Mouse (Mus musculus) forebrain, embryonic 11.5 days (tissue): ENCODE results near the gene Grin3b. TPM values are rescaled to one million over a fixed set of nuclear protein-coding genes. Genes with fewer than 3 reads are reported as not detected.

ENCODE experiments used
- ATAC-seq: fragments of 200-750 bp; cut with Nextera tagmentation; replicated peaks from 2 replicates; pipeline ENCODE4 v1.8.0; 2017; ENCODE audit warnings: moderate TSS enrichment; ENCODE audit not compliant: low FRiP score
- DNase-seq: peaks from one replicate; pipeline ENCODE4 v3.0.0-alpha.2; 2017; ENCODE audit warnings: low spot score
- H3K27ac ChIP-seq: fragments of 300-500 bp; sonication (generic); 2 replicates; pipeline ENCODE4 v1.5.1; 2014; ENCODE audit warnings: low read depth, low read length
- H3K27me3 ChIP-seq: fragments of 300-500 bp; sonication (generic); 2 replicates; pipeline ENCODE4 v1.6.1; 2014; ENCODE audit warnings: mild to moderate bottlenecking, low read length, mixed read lengths; ENCODE audit not compliant: control insufficient read depth, insufficient read depth
- H3K36me3 ChIP-seq: fragments of 300-500 bp; sonication (generic); 2 replicates; pipeline ENCODE4 v1.6.1; 2014; ENCODE audit warnings: mild to moderate bottlenecking, low read length, moderate library complexity, mixed read lengths; ENCODE audit not compliant: control insufficient read depth, insufficient read depth
- H3K4me1 ChIP-seq: fragments of 300-500 bp; sonication (generic); replicated peaks from 2 replicates; pipeline ENCODE4 v1.6.1; 2014; ENCODE audit warnings: low read length, mixed read lengths; ENCODE audit not compliant: control insufficient read depth, insufficient read depth
- H3K4me2 ChIP-seq: fragments of 300-500 bp; sonication (generic); 2 replicates; pipeline ENCODE4 v1.6.1; 2014; ENCODE audit warnings: low read depth, mild to moderate bottlenecking, low read length, moderate library complexity, mixed read lengths; ENCODE audit not compliant: severe bottlenecking
- H3K4me3 ChIP-seq: fragments of 300-500 bp; sonication (generic); 2 replicates; pipeline ENCODE4 v1.5.1; 2014; ENCODE audit warnings: low read depth, low read length
- H3K9ac ChIP-seq: fragments of 300-500 bp; sonication (generic); 2 replicates; pipeline ENCODE4 v1.6.1; 2014; ENCODE audit warnings: low read length
- H3K9me3 ChIP-seq: fragments of 300-500 bp; sonication (generic); 2 replicates; pipeline ENCODE4 v1.6.1; 2016; ENCODE audit warnings: low read length, mixed read lengths; ENCODE audit not compliant: control insufficient read depth
- WGBS: fragments of 180-500 bp; shearing (Covaris S2); extraction: QIAGEN DNeasy Blood & Tissue Kit; methylation state at CpG from one replicate; pipeline ENCODE4 v1.1.7; 2014; 5-methylcytosine and 5-hydroxymethylcytosine counted together
- polyA plus RNA-seq: library from polyadenylated mRNA; unstranded; fragments of >200 nt; fragmentation: Nextera tagmentation; extraction: Ambion mirVana; gene quantifications from 2 replicates; pipeline ENCODE4 v1.2.1, GENCODE M21; 2014

Gene Grin3b
- 0.29 and 0.33 TPM in 2 replicates for polyA plus RNA-seq

DNA sequence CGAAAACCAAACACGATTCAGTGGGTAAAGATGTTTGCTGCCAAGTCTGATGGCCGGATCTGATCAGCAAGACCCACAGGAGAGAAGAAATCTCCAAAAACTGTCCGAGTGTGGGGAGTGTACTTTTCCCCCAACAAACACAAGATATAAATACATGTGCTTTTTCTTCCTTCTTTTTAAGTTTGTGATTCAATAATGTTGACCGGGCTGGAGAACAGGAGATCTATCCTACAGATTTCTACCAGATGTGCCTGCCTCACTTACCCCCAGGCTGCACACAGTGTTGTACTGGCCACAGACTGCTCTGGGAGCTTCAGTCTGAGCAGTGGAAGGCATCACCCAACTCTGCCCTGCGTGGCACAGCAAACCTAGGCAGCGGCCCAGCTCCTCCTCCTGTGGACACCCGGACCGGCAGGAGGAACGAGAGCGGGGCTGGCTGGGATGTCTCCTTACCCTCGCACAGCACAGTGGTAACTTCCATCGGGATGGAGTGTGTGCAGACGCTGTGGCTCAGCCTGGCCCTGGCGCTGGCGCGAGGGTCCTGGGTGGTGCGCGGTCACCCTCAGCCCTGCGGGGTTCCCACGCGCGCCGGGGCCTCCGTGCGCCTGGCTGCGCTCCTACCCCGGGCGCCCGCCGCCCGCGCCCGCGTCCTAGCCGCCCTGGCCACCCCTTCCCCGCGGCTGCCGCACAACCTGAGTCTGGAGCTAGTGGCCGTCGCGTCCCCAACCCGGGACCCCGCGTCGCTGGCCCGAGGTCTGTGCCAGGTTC, at the start of gene Grin3b:
Gene Grin3b, plus strand, starts transcription at position 301 of the 768 bp plus-strand sequence.
- no peaks in the 10 kb centered on the region for H3K9me3 ChIP-seq
- WGBS: 8% methylated on average over 47 of the region's 47 CpGs
- peak within 1 kb of the TSS; percentile 39; the same call in 1 of the 2 replicates for H3K9ac ChIP-seq
- H3K4me3 ChIP-seq: peak within 1 kb of the TSS; percentile 29
- peaks cover 8% of the 10 kb centered on the region for H3K4me1 ChIP-seq
- ATAC-seq (no peak; the same call in 1 of the 2 replicates), DNase-seq (no peak)
- H3K27me3 ChIP-seq: peaks cover 20% of the 10 kb centered on the region
- H3K4me2 ChIP-seq: peak within 1 kb of the TSS; percentile 53
- H3K27ac ChIP-seq: no peak within 1 kb of the TSS
- H3K36me3 ChIP-seq: peaks cover 3% of the 10 kb centered on the region; the same call in 1 of the 2 replicates

DNA sequence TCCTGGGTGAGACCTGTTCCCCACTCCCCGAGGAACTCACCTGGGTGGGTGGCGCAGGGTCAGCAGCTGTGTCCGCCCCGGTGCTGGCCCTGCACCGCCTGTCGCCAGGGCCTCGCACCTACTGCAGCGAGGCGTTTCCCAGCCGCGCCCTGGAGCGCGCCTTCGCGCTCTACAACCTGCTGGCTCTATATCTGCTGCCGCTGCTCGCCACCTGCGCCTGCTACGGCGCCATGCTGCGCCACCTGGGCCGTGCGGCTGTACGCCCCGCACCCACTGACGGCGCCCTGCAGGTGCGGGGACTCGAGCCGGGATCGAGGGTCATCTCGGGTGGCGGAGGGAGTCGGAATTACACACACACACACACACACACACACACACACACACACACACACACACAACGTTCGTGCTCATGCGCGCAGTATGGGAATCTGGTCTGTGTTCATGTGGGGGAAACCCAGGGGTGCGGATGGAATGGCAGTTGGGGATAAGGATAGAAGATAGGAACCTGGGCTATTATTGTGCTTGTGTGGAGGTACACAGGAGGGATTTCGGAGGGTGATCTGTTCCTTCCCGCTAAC, 49.5 kb upstream of the Grin3b start, which contains the start of gene R3hdm4:
Gene R3hdm4, minus strand, starts transcription at position 251 of the 578 bp plus-strand sequence.
- Histone ChIP-seq H3K27me3 (peaks cover 65% of the 10 kb centered on the region), H3K9me3 (no peaks in the 10 kb centered on the region), H3K27ac (no peak within 1 kb of the TSS), H3K36me3 (no peaks in the 10 kb centered on the region), H3K4me3 (peak within 1 kb of the TSS; percentile 17; the same call in 1 of the 2 replicates), H3K4me1 (peaks cover 14% of the 10 kb centered on the region; the same call in 1 of the 2 replicates), H3K9ac (no peak within 1 kb of the TSS), H3K4me2 (peak within 1 kb of the TSS; percentile 21; the same call in 1 of the 2 replicates)
- DNase-seq (no peak), ATAC-seq (no peak)
- WGBS: 4% methylated on average over 41 of the region's 41 CpGs

DNA sequence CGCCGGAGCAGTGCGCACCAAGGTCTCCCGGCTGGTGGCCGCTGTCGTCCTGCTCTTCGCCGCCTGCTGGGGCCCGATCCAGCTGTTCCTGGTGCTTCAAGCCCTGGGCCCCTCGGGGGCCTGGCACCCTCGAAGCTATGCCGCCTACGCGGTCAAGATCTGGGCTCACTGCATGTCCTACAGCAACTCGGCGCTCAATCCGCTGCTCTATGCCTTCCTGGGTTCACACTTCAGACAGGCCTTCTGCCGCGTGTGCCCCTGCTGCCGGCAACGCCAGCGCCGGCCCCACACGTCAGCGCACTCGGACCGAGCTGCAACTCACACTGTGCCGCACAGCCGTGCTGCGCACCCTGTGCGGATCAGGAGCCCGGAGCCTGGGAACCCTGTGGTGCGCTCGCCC, 48.9 kb upstream of the Grin3b start:
- ATAC-seq (no peak), DNase-seq (no peak)
- peak overlapping the region; percentile 21; the same call in 1 of the 2 replicates for H3K4me2 ChIP-seq
- H3K4me1 ChIP-seq: peaks cover 14% of the 10 kb centered on the region; the same call in 1 of the 2 replicates
- H3K36me3 ChIP-seq: no peaks in the 10 kb centered on the region
- H3K4me3 ChIP-seq: peak overlapping the region; percentile 17; the same call in 1 of the 2 replicates
- H3K27me3 ChIP-seq: peaks cover 65% of the 10 kb centered on the region
- no peak overlapping the region for H3K9ac ChIP-seq
- H3K9me3 ChIP-seq: no peaks in the 10 kb centered on the region
- no peak overlapping the region for H3K27ac ChIP-seq
- 1% methylated on average over 34 of the region's 34 CpGs for WGBS

DNA sequence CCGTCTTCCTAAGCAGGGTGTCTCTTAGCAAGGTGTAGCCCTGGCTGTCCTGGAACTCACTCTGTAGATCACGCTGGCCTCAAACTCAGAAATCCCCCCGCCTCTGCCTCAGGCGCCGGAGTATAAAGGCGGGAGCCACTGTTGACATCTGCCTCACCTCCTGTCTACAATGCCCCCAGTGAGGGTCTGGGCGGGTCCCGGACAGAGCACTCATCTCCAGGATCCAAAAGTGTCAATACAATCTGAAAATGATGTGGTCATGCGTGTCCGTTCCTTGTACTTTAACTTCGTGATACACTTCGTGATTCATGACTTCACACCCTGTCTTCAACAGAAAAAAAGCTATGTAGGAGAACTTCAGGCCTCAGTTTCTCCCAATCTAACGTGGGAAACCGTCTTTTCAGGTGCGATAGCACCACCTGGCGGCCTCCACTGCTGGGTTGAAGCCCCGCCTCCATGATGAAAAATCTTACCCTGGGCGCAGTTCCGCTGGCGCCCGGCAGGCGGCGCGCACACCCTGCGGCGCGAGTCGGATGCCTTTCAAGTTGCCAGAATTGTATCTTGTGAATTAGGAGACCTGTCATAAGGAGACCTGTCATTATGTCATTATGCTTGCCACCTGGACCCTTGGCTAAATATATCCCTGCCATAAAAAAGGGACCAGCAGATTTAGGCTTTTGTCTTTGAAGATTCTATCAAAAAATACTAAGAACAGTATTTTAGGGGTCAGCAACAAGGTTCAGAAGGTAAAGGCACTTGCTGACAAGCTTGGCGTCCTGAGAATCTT, 45.3 kb upstream of the Grin3b start:
- peaks cover 11% of the 10 kb centered on the region for H3K4me1 ChIP-seq
- no peak overlapping the region for H3K9ac ChIP-seq
- H3K4me3 ChIP-seq: no peak overlapping the region
- ATAC-seq (0 out of 2 replicates have a peak, but pooled peaks have one; percentile 6), DNase-seq (peak; percentile 95)
- H3K9me3 ChIP-seq: no peaks in the 10 kb centered on the region
- H3K27ac ChIP-seq: no peak overlapping the region
- H3K27me3 ChIP-seq: peaks cover 34% of the 10 kb centered on the region
- no peak overlapping the region for H3K4me2 ChIP-seq
- 13% methylated on average over 29 of the region's 29 CpGs for WGBS
- H3K36me3 ChIP-seq: no peaks in the 10 kb centered on the region

DNA sequence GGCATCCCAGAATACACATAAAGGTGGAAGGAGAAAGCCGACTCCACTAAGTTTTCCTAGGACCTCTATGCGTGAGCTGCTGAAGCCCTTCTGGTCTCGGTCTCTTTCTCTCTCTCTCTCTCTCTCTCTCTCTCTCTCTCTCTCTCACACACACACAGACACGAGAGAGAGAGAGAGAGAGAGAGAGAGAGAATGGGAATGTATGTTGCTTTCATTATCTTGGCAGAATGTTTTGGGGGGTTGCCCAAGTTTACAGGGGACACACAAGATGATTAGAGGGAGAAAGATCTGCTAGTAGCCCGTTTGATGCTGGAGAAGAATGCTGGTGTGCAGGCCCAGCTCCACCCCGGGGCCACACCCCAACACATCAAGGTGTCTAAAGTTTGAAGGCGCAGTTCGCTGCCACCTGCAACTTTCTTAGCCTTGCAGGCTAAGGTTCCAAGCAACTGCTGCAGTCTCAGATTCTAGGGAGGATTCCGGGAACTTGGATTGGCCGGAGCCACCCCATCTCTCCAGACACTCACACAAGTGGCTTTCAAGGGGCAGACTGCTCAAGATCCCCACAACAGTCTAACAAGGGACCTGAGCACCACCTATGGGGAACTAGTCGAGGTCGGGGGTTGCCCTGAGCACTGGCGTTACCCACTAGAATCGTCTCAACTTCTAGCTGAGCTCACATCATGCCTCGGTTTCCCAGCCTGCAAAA, 44.6 kb upstream of the Grin3b start:
- H3K4me1 ChIP-seq: peaks cover 7% of the 10 kb centered on the region

DNA sequence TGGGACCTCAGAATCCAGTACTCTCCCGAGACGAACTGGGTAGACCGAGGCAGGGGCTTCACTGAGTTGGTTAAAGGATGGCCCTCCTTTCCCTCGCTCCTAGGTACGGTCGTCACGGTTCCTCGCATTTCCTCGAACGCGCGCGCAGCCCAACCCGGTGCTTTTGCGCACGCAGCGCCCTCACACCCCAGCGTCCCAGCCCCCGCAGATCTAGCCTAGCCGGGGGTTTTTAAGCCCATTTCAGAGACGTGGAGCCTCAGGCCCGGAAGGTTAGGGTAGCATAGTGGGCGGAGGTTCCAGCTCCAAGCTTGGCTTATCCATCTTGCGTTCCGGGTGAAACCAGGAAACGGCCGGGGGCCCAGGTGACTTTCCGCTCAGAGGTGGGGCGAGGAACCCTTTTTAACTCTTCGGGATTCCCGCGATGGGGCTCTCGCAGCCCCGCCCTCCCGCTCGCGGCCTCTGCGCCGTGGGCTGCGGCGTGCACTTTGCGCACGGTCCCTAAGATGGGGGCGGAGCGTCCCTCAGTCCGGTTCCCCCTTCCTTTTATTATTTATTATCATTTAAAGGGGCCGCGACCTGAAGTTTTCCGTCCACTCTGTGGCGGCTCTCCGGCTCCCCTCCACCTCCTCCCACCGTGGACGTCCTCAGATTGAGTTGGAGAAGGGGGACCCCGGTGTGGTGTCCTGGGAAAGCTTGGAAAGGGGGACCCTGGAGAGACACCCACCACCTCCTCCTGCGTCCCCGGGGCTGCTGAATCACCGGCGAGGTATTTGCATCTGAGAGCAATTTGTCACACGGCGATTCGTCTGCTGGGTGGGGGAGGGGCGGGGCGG, 43.8 kb upstream of the Grin3b start, which contains the start of gene Arid3a:
Gene Arid3a, plus strand, starts transcription at position 553 of the 833 bp plus-strand sequence.
- Histone ChIP-seq H3K27me3 (peaks cover 19% of the 10 kb centered on the region), H3K4me3 (peak within 1 kb of the TSS; percentile 86), H3K9me3 (no peaks in the 10 kb centered on the region), H3K9ac (peak within 1 kb of the TSS; percentile 83), H3K4me2 (peak within 1 kb of the TSS; percentile 83), H3K4me1 (peaks cover 6% of the 10 kb centered on the region), H3K36me3 (no peaks in the 10 kb centered on the region), H3K27ac (peak within 1 kb of the TSS; percentile 72)
- WGBS: under 1% methylated on average over 63 of the region's 63 CpGs
- DNase-seq: peak; percentile 95
- peak; percentile 73 for ATAC-seq

More for the DNA sequence above, 44.6 kb upstream of the Grin3b start:
- Histone ChIP-seq H3K27ac (0 out of 2 replicates have a peak overlapping the region, but pooled peaks have one; percentile 25), H3K4me3 (peak overlapping the region; percentile 86), H3K9me3 (no peaks in the 10 kb centered on the region), H3K9ac (peak overlapping the region; percentile 83; the same call in 1 of the 2 replicates), H3K36me3 (no peaks in the 10 kb centered on the region), H3K27me3 (peaks cover 27% of the 10 kb centered on the region), H3K4me2 (peak overlapping the region; percentile 83)
- ATAC-seq: no peak
- 14% methylated on average over 14 of the region's 15 CpGs for WGBS
- DNase-seq: no peak

DNA sequence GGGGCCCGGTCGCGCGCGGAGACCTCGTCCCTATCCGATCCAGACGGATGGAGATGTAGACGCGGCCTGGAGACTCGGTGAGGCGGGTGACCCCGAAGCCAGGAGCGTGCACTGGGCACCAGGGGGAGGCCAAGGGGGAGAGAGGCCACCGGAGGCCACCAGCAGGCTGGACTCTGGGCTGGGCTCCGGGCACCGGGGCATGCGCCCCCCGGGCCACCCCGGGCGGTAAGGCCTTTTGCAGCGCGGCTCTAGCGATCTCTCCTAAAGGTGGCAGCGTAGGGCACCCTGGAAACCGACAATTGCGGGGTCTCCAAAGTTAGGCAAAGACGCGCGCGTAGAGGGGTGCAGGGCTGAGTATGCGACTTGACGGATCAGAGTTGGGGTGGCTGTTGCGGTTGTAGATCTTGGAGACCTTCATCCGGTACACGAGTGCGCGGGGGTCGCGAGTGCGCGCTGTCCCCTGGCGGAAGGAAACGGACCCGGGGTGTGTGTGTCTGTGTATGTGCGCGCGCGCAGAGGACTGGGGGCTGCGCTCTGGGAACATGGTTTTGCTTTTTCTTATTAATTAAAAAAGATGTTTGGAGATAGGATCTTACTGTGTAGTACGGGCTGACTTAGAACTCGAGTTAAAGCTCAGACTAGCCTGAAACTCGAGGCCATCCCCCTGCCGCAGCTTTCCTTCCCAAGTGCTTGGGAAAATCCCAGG, 43.0 kb upstream of the Grin3b start:
- peaks cover 6% of the 10 kb centered on the region for H3K4me1 ChIP-seq
- peaks cover 11% of the 10 kb centered on the region for H3K27me3 ChIP-seq
- no peaks in the 10 kb centered on the region for H3K36me3 ChIP-seq
- 0% methylated on average over 53 of the region's 54 CpGs for WGBS
- peak overlapping the region; percentile 72 for H3K27ac ChIP-seq
- H3K9me3 ChIP-seq: no peaks in the 10 kb centered on the region
- ATAC-seq: peak; percentile 61
- H3K9ac ChIP-seq: peak overlapping the region; percentile 83
- H3K4me2 ChIP-seq: peak overlapping the region; percentile 83
- peak overlapping the region; percentile 86 for H3K4me3 ChIP-seq
- DNase-seq: peak; percentile 87
